Mouse (Mus musculus): ENCODE results near the gene Tbc1d22a. TPM values are rescaled to one million over a fixed set of nuclear protein-coding genes. Genes with fewer than 3 reads are reported as not detected.
"Not testable (repeated sequence)": the region's sequence is repeated elsewhere in the genome, so short reads cannot be mapped to it uniquely, and the experiment has no call there.

Gene Tbc1d22a
- polyA plus RNA-seq, 1 experiment = 34.7 TPM

- 46% methylated on average over 9 of the region's 9 CpGs for WGBS
- TF ChIP-seq POLR2A (IDR thresholded peaks at IDR 0.05; ENCODE audit: borderline replicate concordance, extremely low read depth, low read depth, low read length) (no peak), CTCF (IDR thresholded peaks at IDR 0.05; ENCODE audit: insufficient read depth, low read length) (no peak)
- Histone ChIP-seq H3K4me3 (replicated peaks; ENCODE audit: extremely low read depth, low read depth, low read length) (no peak overlapping the region), H3K4me1 (ENCODE audit: control insufficient read depth, insufficient read depth, low read length) (peaks cover 32% of the 10 kb centered on the region)
- DNase-seq = no peak
Measured at GRCm38 (mm10) chr15:86201696-86202330, 12.4 kb upstream of the Tbc1d22a start.

- no peak overlapping the region for H3K4me3 ChIP-seq (replicated peaks; ENCODE audit: extremely low read depth, low read depth, low read length)
- 19% methylated on average over 6 of the region's 6 CpGs for WGBS
- H3K4me1 ChIP-seq (ENCODE audit: control insufficient read depth, insufficient read depth, low read length) = peaks cover 32% of the 10 kb centered on the region
- TF ChIP-seq POLR2A (IDR thresholded peaks at IDR 0.05; ENCODE audit: borderline replicate concordance, extremely low read depth, low read depth, low read length) = 0 out of 2 replicates have a peak, but pooled peaks have one; percentile 9
- TF ChIP-seq CTCF (IDR thresholded peaks at IDR 0.05; ENCODE audit: insufficient read depth, low read length) = no peak
- no peak for DNase-seq
Measured at GRCm38 (mm10) chr15:86202640-86203039, 11.6 kb upstream of the Tbc1d22a start.

GRCm38 (mm10) chr15:86203292-86203793 is 10.9 kb upstream of the Tbc1d22a start:
- no peak for TF ChIP-seq CTCF (IDR thresholded peaks at IDR 0.05; ENCODE audit: insufficient read depth, low read length)
- TF ChIP-seq POLR2A (IDR thresholded peaks at IDR 0.05; ENCODE audit: borderline replicate concordance, extremely low read depth, low read depth, low read length) = no peak
- Histone ChIP-seq H3K4me1 (ENCODE audit: control insufficient read depth, insufficient read depth, low read length) (peaks cover 32% of the 10 kb centered on the region), H3K4me3 (replicated peaks; ENCODE audit: extremely low read depth, low read depth, low read length) (no peak overlapping the region)
- WGBS = 73% methylated on average over 7 of the region's 7 CpGs
- DNase-seq = no peak

GRCm38 (mm10) chr15:86203942-86204561 is 10.2 kb upstream of the Tbc1d22a start:
- 49% methylated on average over 7 of the region's 7 CpGs for WGBS
- no peak overlapping the region for H3K4me3 ChIP-seq (replicated peaks; ENCODE audit: extremely low read depth, low read depth, low read length)

GRCm38 (mm10) chr15:86205300-86205699 is 9.0 kb upstream of the Tbc1d22a start:
- TF ChIP-seq POLR2A (IDR thresholded peaks at IDR 0.05; ENCODE audit: borderline replicate concordance, extremely low read depth, low read depth, low read length) (no peak), CTCF (IDR thresholded peaks at IDR 0.05; ENCODE audit: insufficient read depth, low read length) (peak; percentile 76)
- Histone ChIP-seq H3K4me1 (ENCODE audit: control insufficient read depth, insufficient read depth, low read length) (peaks cover 32% of the 10 kb centered on the region), H3K4me3 (replicated peaks; ENCODE audit: extremely low read depth, low read depth, low read length) (no peak overlapping the region)
- 70% methylated on average over 2 of the region's 2 CpGs for WGBS
- DNase-seq = peak; percentile 58

More at GRCm38 (mm10) chr15:86203942-86204561, 10.2 kb upstream of the Tbc1d22a start:
- H3K4me1 ChIP-seq (ENCODE audit: control insufficient read depth, insufficient read depth, low read length) = peaks cover 32% of the 10 kb centered on the region
- no peak for TF ChIP-seq CTCF (IDR thresholded peaks at IDR 0.05; ENCODE audit: insufficient read depth, low read length)
- no peak for TF ChIP-seq POLR2A (IDR thresholded peaks at IDR 0.05; ENCODE audit: borderline replicate concordance, extremely low read depth, low read depth, low read length)
- DNase-seq = no peak

- no peak for DNase-seq
- no peak for TF ChIP-seq POLR2A (IDR thresholded peaks at IDR 0.05; ENCODE audit: borderline replicate concordance, extremely low read depth, low read depth, low read length)
- TF ChIP-seq CTCF (IDR thresholded peaks at IDR 0.05; ENCODE audit: insufficient read depth, low read length) = peak; percentile 2; the same call in 1 of the 2 replicates
- Histone ChIP-seq H3K4me1 (ENCODE audit: control insufficient read depth, insufficient read depth, low read length) (peaks cover 26% of the 10 kb centered on the region), H3K4me3 (replicated peaks; ENCODE audit: extremely low read depth, low read depth, low read length) (no peak overlapping the region)
- whole genome bisulfite sequencing = 59% methylated on average over 4 of the region's 4 CpGs
Measured at GRCm38 (mm10) chr15:86206385-86206784, 7.9 kb upstream of the Tbc1d22a start.

- H3K4me3 ChIP-seq (replicated peaks; ENCODE audit: extremely low read depth, low read depth, low read length); DNase-seq; H3K4me1 ChIP-seq (ENCODE audit: control insufficient read depth, insufficient read depth, low read length): not testable (repeated sequence)
- 81% methylated on average over 5 of the region's 5 CpGs for WGBS
Measured at GRCm38 (mm10) chr15:86212193-86212592, 2.1 kb upstream of the Tbc1d22a start.

GRCm38 (mm10) chr15:86214549-86215201 is 416 bp downstream of the Tbc1d22a start:
- Histone ChIP-seq H3K4me3 (replicated peaks; ENCODE audit: extremely low read depth, low read depth, low read length) (peak overlapping the region; percentile 84), H3K4me1 (ENCODE audit: control insufficient read depth, insufficient read depth, low read length) (peaks cover 12% of the 10 kb centered on the region)
- no peak for DNase-seq
- TF ChIP-seq CTCF (IDR thresholded peaks at IDR 0.05; ENCODE audit: insufficient read depth, low read length) = no peak
- TF ChIP-seq POLR2A (IDR thresholded peaks at IDR 0.05; ENCODE audit: borderline replicate concordance, extremely low read depth, low read depth, low read length) = no peak
- 7% methylated on average over 25 of the region's 25 CpGs for WGBS

GRCm38 (mm10) chr15:86216641-86217040 is 2.4 kb downstream of the Tbc1d22a start:
- H3K4me3 ChIP-seq (replicated peaks; ENCODE audit: extremely low read depth, low read depth, low read length); DNase-seq: not testable (repeated sequence)
- H3K4me1 ChIP-seq (ENCODE audit: control insufficient read depth, insufficient read depth, low read length) = peaks cover 23% of the 10 kb centered on the region
- WGBS = 64% methylated on average over 9 of the region's 9 CpGs
